Mouse (Mus musculus): ENCODE data around the gene Olfr292.

Olfr292 gene

DNA sequence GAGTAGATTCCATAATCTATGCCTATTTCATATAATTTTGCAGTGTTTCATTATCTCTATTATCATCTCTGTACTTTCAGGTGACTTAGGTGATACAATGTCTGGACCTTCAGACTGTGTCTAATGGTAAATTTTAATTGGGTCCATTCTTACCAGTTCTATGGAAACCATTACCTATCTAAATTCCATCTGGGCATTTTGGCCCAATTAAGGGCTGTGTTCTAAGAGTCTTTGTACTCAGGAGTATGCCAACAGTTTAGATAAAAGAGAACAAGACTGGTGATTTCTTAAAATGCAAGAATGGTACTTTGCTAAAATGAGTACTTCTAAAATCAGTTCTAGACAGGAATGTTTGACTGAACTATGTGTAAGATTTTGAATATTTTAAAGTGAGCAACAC is at the start of gene Olfr292:
Gene Olfr292, plus strand, starts transcription at position 301 of the 400 bp plus-strand sequence.
- no peak for DNase-seq

DNA sequence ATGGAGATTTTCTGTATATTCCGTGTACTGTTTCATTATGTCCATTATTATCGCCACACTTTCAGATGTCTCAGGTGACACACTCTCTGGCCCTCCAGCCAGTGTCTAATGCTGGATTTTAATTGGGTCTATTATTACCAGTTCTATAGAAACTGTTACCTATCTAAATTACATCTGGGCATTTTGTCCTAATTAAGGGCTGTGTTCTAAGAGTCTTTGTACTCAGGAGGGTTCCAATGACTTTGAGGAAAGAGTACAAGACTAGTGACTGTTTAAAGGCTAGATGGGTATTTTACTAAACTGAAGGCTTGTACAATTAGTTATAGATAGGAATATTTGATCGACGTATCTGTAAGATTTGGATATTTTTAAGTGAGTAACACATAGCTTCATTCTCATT is 39.4 kb upstream of the Olfr292 start, which contains the start of gene Olfr293:
Gene Olfr293, plus strand, starts transcription at position 301 of the 400 bp plus-strand sequence.
- DNase-seq: no peak

DNA sequence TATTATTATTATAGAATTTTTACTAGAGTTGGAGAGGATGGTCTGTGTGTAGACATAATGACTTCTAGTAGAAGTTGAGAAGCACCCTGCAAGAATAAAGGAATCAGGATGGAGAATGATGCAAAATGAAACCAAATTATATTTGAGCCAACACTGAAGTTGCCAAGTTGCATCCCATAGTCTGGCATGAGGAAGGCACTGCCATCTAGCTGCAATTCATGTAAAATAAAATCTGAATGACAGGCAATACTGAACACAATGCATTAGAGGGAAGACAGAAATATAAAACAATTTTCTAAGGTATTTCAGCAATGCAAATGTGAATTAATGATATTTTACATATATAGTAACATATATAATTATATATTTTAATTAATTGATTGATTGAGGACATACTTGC is 36.9 kb downstream of the Olfr292 start:
- no peak for DNase-seq
